Mouse (Mus musculus) limb, embryonic 11.5 days (tissue): ENCODE data around the gene Crlf1. TPM values are rescaled to one million over a fixed set of nuclear protein-coding genes. Genes with fewer than 3 reads are reported as not detected.

Experiments
- ATAC-seq: fragments of 200-750 bp; cut with Nextera tagmentation; 2 replicates; pipeline ENCODE4 v1.8.0; 2017; ENCODE audit warnings: low read depth; ENCODE audit not compliant: insufficient number of reproducible peaks, low FRiP score, low TSS enrichment
- DNase-seq: peaks from one replicate; pipeline ENCODE4 v3.0.0-alpha.2; 2015; ENCODE audit warnings: low spot score
- H3K27ac ChIP-seq: fragments of 300-500 bp; sonication (generic); replicated peaks from 2 replicates; pipeline ENCODE4 v1.5.1; 2014; ENCODE audit warnings: low read depth, mild to moderate bottlenecking, low read length
- H3K27me3 ChIP-seq: fragments of 300-500 bp; sonication (generic); 2 replicates; pipeline ENCODE4 v1.6.1; 2014; ENCODE audit warnings: mild to moderate bottlenecking, low read length, mixed read lengths; ENCODE audit not compliant: control insufficient read depth, insufficient read depth
- H3K36me3 ChIP-seq: fragments of 300-500 bp; sonication (generic); 2 replicates; pipeline ENCODE4 v1.6.1; 2014; ENCODE audit warnings: mild to moderate bottlenecking, low read length, moderate library complexity, mixed read lengths; ENCODE audit not compliant: control insufficient read depth, insufficient read depth
- H3K4me1 ChIP-seq: fragments of 300-500 bp; sonication (generic); 2 replicates; pipeline ENCODE4 v1.6.1; 2014; ENCODE audit warnings: low read length, mixed read lengths; ENCODE audit not compliant: control insufficient read depth, insufficient read depth
- H3K4me2 ChIP-seq: fragments of 300-500 bp; sonication (generic); 2 replicates; pipeline ENCODE4 v1.6.1; 2014; ENCODE audit warnings: low read depth, mild to moderate bottlenecking, moderate library complexity; ENCODE audit not compliant: severe bottlenecking
- H3K4me3 ChIP-seq: fragments of 300-500 bp; sonication (generic); 2 replicates; pipeline ENCODE4 v1.5.1; 2014; ENCODE audit warnings: low read depth, low read length
- H3K9ac ChIP-seq: fragments of 300-500 bp; sonication (generic); 2 replicates; pipeline ENCODE4 v1.6.1; 2014; ENCODE audit warnings: mild to moderate bottlenecking, low read length
- H3K9me3 ChIP-seq: fragments of 300-500 bp; sonication (generic); 2 replicates; pipeline ENCODE4 v1.6.1; 2016; ENCODE audit warnings: low read length; ENCODE audit not compliant: control insufficient read depth
- WGBS: fragments of 180-500 bp; shearing (Covaris S2); extraction: QIAGEN DNeasy Blood & Tissue Kit; methylation state at CpG from one replicate; pipeline ENCODE4 v1.1.7; 2014; 5-methylcytosine and 5-hydroxymethylcytosine counted together
- polyA plus RNA-seq: library from polyadenylated mRNA; unstranded; fragments of >200 nt; fragmentation: Nextera tagmentation; extraction: Ambion mirVana; gene quantifications from 2 replicates; pipeline ENCODE4 v1.2.1, GENCODE M21; 2014

The Crlf1 gene
- polyA plus RNA-seq, 1 experiment from 2014 or later: 85.8 TPM

DNA sequence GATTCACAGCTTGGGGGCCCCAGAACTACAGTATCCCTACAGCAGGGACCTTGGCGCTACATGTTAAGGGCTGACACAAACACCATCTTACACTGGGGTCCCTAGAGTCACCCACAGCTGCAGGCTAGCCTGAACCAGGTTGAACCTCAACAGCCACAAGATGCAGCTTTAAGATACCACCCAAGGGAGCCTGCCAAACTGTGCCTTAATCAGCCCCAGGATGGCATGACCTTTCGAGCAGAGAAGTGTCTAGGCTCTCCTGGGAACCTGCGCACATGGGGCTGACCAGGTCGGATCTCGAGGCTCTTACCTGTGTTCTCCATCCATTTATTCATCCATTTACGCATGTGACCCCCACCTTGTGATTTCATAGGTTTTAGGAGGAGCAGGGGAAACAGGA lies 35.1 kb upstream of the Crlf1 start:
- ATAC-seq (no peak), DNase-seq (no peak)
- H3K4me3 ChIP-seq: no peak overlapping the region
- H3K9ac ChIP-seq: no peak overlapping the region
- no peak overlapping the region for H3K27ac ChIP-seq
- 86% methylated on average over 6 of the region's 6 CpGs for WGBS
- H3K36me3 ChIP-seq: no peaks in the 10 kb centered on the region
- H3K9me3 ChIP-seq: no peaks in the 10 kb centered on the region
- no peak overlapping the region for H3K4me2 ChIP-seq
- H3K4me1 ChIP-seq: peaks cover 13% of the 10 kb centered on the region
- no peaks in the 10 kb centered on the region for H3K27me3 ChIP-seq

DNA sequence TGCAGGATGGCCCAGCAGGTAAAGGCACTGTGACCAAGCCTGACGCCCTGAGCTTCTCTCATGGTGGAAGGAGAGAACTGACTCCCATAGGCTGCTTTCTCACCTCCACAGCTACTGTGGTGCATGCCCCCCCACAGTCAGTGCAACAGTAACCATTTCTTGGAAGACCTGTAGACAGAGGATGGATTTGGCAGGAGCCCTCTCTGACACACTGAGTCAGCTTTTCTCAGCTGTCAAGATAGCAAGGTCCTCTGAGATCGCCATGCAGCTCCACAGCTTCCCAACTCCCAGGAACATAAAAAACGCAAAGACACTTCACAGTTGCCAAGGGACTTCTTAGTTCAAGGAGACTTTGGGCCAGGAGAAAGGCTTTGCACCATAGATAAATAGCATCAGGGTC lies 34.5 kb upstream of the Crlf1 start:
- no peaks in the 10 kb centered on the region for H3K36me3 ChIP-seq
- H3K4me1 ChIP-seq: peaks cover 11% of the 10 kb centered on the region
- whole genome bisulfite sequencing: 83% methylated on average over 3 of the region's 3 CpGs
- no peak for ATAC-seq
- no peak for DNase-seq
- H3K9ac ChIP-seq: no peak overlapping the region
- no peak overlapping the region for H3K4me3 ChIP-seq
- H3K27ac ChIP-seq: no peak overlapping the region
- H3K9me3 ChIP-seq: no peaks in the 10 kb centered on the region
- no peak overlapping the region for H3K4me2 ChIP-seq
- no peaks in the 10 kb centered on the region for H3K27me3 ChIP-seq

DNA sequence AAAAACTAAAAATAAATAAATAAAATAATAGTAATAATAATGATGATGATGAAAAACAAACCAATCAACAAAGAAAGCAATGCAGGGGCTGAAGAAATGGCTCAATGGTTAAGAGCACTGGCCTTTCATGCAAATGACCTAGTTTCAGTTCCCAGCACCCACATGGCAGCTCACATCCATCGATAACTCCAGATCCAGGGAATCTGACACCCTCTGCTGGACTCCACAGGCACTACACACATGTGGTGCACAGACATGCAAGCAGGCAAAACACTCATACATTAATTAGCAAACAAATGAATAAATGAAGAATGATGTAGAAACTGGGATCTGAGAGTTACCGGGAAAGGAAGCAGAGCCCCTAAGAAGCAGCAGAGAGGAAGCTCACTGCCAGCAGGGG lies 33.3 kb upstream of the Crlf1 start:
- DNase-seq (no peak), ATAC-seq (no peak)
- WGBS: 97% methylated on average over 2 of the region's 2 CpGs
- Histone ChIP-seq H3K27ac (no peak overlapping the region), H3K9ac (no peak overlapping the region), H3K4me1 (peaks cover 11% of the 10 kb centered on the region), H3K9me3 (no peaks in the 10 kb centered on the region), H3K4me3 (no peak overlapping the region), H3K27me3 (no peaks in the 10 kb centered on the region), H3K36me3 (no peaks in the 10 kb centered on the region), H3K4me2 (no peak overlapping the region)

DNA sequence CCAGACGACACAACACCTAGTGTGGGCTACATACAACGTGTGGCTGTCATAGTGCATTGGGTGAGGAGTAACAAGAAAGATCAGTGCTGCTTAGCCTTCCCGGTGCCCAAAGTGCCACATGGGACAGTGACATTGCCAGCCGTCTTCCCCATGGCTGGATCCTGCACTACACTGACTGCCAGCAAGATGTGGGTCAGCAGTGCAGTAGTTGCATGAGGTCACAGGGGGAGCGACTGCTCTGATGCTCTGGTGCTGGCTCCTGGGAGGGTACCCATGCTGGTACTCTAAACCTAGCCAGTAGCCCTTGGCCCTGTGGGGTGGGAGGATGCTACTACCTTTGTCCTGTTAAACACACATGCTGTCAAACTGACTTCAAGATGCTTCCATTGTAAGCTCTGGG lies 32.8 kb upstream of the Crlf1 start:
- Histone ChIP-seq H3K27me3 (no peaks in the 10 kb centered on the region), H3K36me3 (no peaks in the 10 kb centered on the region), H3K27ac (no peak overlapping the region), H3K9ac (no peak overlapping the region), H3K4me2 (no peak overlapping the region), H3K4me1 (peaks cover 11% of the 10 kb centered on the region), H3K9me3 (no peaks in the 10 kb centered on the region), H3K4me3 (no peak overlapping the region)
- DNase-seq (no peak), ATAC-seq (no peak)
- WGBS: 92% methylated on average over 5 of the region's 5 CpGs

DNA sequence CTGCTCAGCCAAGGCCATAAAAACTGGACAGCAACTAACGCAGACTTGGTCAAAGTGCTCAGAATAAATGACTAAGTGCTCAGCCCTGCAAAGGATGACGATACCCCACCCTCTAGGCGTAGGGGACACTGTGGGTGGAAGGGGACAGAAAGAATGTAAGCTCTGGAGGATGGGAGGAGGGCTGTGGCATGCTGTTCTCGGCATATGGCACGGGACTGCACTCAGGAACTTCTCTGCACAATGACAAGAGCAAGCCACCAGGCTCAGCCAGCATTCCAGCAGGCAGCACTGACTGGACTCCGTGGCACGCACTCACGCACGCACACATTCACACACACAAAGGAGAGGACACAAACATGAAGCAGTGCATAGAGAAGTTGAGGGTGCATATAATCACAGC lies 32.4 kb upstream of the Crlf1 start:
- no peaks in the 10 kb centered on the region for H3K27me3 ChIP-seq
- DNase-seq: no peak
- no peak overlapping the region for H3K27ac ChIP-seq
- ATAC-seq: no peak
- no peak overlapping the region for H3K9ac ChIP-seq
- no peaks in the 10 kb centered on the region for H3K36me3 ChIP-seq
- H3K4me3 ChIP-seq: no peak overlapping the region
- WGBS: 80% methylated on average over 9 of the region's 9 CpGs
- H3K4me1 ChIP-seq: peaks cover 11% of the 10 kb centered on the region
- no peaks in the 10 kb centered on the region for H3K9me3 ChIP-seq
- H3K4me2 ChIP-seq: no peak overlapping the region

DNA sequence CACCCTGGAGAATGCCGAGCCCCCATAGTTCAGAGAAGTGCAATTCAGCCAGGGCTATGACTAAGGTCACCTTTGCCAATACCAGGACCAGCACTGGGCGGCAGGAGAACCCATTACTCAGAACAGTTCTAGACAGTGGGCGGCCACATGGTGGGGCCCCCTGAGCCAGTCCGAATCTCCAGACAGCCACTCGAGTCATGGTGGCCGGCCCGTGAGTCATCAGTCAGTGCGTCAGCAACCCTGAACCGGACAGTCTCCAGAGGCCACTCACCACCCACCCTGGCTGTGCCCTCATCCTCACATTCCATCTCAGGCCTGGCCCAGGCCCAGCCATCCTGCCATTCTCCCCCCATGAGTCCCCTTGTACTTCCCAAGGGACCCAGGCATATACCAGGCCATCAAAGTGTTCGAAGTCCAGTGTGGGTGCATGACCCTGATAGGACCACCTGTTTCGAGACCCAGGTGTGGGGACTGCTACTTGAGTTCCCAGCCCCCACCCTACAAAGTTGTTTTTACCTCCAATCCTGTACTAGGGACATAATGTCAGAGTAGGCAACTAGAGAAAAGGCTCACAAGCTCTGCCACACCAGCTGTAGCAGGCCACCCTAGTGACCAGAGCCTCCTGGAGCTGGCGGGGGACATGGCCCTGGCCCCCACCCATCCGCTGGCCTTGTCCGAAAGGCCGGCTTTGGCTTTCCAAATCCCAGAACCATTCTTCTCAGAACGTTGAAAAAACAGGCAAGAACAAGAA lies 31.0 kb upstream of the Crlf1 start:
- H3K4me2 ChIP-seq: no peak overlapping the region
- 81% methylated on average over 16 of the region's 16 CpGs for WGBS

DNA sequence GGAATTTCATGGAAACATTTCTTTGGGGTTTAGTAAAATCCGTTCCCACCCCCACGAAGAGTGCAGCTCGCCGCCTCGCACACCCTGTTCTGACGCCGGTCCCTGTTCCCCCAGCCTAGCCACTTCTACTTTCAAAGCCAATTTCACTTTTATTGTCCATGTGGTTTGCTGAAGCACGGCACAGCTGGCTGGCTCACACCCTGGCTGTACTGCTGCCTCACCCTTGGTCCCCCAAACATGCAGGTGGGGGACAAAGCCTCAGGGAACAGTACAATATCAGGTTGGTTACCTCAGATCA lies 30.5 kb upstream of the Crlf1 start:
- Histone ChIP-seq H3K9me3 (no peaks in the 10 kb centered on the region), H3K4me1 (peaks cover 15% of the 10 kb centered on the region), H3K27ac (no peak overlapping the region), H3K9ac (no peak overlapping the region), H3K27me3 (no peaks in the 10 kb centered on the region), H3K4me3 (no peak overlapping the region), H3K4me2 (no peak overlapping the region), H3K36me3 (0 out of 2 replicates have a peak, but pooled peaks cover 2% of the 10 kb centered on the region)
- ATAC-seq (no peak), DNase-seq (no peak)
- 66% methylated on average over 8 of the region's 8 CpGs for WGBS

More for the DNA sequence above, 31.0 kb upstream of the Crlf1 start:
- H3K9me3 ChIP-seq: no peaks in the 10 kb centered on the region
- no peaks in the 10 kb centered on the region for H3K27me3 ChIP-seq
- no peak for ATAC-seq
- H3K4me3 ChIP-seq: no peak overlapping the region
- no peak overlapping the region for H3K9ac ChIP-seq
- no peak overlapping the region for H3K27ac ChIP-seq
- 0 out of 2 replicates have a peak, but pooled peaks cover 2% of the 10 kb centered on the region for H3K36me3 ChIP-seq
- peaks cover 11% of the 10 kb centered on the region for H3K4me1 ChIP-seq
- DNase-seq: no peak

DNA sequence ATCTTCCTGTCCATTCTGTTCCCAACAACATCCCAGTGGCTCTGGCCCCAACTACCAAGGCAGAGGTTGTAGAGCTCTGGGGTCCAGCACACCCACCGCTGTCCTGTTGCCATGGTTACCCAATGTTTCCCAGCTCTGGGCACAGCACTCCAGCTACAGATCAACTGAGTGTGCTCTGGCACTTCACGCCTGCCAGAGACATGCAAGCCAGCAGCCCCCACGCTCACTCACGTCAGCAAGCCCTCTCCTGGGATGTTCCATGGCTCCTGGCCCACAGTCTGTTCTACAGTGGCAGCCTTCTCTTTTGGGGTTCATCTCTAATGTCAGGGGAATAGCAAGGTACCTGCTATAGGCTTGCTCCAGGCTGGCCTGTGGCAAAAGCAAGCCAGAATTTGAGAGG lies 29.7 kb upstream of the Crlf1 start:
- ATAC-seq (no peak), DNase-seq (no peak)
- H3K9me3 ChIP-seq: no peaks in the 10 kb centered on the region
- 0 out of 2 replicates have a peak, but pooled peaks cover 2% of the 10 kb centered on the region for H3K36me3 ChIP-seq
- H3K9ac ChIP-seq: no peak overlapping the region
- no peak overlapping the region for H3K4me3 ChIP-seq
- H3K27ac ChIP-seq: no peak overlapping the region
- no peaks in the 10 kb centered on the region for H3K27me3 ChIP-seq
- no peak overlapping the region for H3K4me2 ChIP-seq
- WGBS: 85% methylated on average over 4 of the region's 4 CpGs
- H3K4me1 ChIP-seq: peaks cover 15% of the 10 kb centered on the region

DNA sequence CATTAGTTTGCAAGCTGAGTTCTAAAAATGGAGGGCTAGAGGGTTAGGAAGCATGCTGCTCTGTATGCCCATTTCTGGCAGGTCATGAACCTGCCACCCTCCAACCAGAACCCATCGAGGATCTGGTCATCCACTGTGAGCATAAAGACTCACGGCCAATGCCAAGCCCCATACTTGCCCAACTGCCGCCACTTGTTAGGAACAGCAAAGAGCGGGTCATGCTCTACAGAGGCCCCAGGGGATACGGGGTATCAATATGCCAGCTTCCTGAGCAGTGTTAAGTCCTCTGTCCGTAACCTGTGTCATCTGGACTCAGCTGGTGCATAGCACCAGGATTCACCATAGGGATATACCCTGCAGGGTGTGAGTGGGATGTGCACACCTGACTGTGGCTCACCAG lies 28.8 kb upstream of the Crlf1 start:
- Histone ChIP-seq H3K27me3 (no peaks in the 10 kb centered on the region), H3K36me3 (0 out of 2 replicates have a peak, but pooled peaks cover 2% of the 10 kb centered on the region), H3K4me1 (peaks cover 15% of the 10 kb centered on the region), H3K9me3 (no peaks in the 10 kb centered on the region), H3K27ac (no peak overlapping the region), H3K9ac (no peak overlapping the region), H3K4me3 (no peak overlapping the region), H3K4me2 (no peak overlapping the region)
- WGBS: 92% methylated on average over 6 of the region's 6 CpGs
- DNase-seq (no peak), ATAC-seq (no peak)
